Mouse (Mus musculus): ENCODE data around the gene Dnah3. TPM values are rescaled to one million over a fixed set of nuclear protein-coding genes. Genes with fewer than 3 reads are reported as not detected.

Gene Dnah3
- polyA plus RNA-seq, 1 experiment from 2014 or later, result not detected

DNA sequence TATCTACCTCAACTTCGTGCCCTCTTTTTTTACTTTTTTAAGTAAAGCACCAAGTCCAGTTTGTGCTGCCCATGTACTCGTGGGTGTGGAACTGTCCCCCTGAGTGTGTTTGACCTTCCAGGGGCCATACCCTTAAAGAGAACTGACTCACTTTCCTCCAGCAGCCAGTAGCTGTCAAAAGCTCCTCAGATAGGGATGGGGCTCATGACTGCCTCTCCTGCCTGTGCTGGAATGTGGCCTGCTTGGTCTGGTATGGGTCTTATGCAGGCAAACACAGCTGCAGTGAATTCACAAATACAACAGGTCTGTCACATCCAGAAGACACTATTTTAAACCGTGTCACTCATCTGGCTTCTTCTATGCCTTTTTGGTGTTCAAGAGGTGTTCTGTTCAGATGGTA, 183.4 kb downstream of the Dnah3 start:
- Histone ChIP-seq H3K4me1 (no peaks in the 10 kb centered on the region), H3K27ac (replicated peaks) (no peak overlapping the region), H3K36me3 (no peaks in the 10 kb centered on the region), H3K4me3 (no peak overlapping the region), H3K9me3 (replicated peaks) (no peaks in the 10 kb centered on the region), H3K27me3 (ENCODE audit: low read depth, poor library complexity, severe bottlenecking) (no peaks in the 10 kb centered on the region)
- WGBS, result 73% methylated on average over 3 of the region's 3 CpGs
- no peak for DNase-seq (ENCODE audit: low spot score)

DNA sequence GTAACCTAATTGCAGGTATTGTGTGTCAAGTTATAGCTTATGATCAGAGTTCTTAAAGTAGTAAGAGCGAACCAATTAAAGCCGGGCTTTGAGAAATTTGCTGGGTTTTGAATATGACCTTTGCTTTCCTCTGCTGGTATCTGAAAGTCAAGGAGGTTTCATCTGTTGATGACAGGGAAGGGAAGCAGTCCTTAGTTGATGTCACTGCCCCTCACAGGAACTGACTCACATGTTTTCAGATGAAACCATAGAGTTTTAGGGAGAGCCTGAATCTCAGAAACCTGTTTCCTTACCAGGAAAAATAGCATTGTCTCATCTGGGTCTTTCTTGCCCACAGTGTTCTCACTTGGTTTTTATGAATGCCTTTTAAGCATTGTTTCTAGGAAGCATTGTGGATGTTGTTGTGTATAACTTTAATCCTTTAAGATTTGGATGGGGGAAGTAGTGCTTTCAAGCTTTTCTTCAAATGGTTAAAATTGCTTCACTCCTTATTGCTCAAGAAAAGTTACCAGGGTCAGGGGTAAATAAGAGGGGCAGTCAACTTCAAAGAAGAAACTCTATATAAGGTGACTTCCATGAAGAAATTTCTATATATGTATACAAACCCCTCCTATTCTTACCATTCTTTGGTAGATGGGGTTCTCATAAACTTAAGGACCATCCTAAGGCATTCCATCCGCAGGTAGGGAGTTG, 188.4 kb downstream of the Dnah3 start:
- no peaks in the 10 kb centered on the region for H3K4me1 ChIP-seq
- DNase-seq (ENCODE audit: low spot score), result no peak
- H3K9me3 ChIP-seq (replicated peaks), result no peaks in the 10 kb centered on the region
- WGBS, result 89% methylated on average over 3 of the region's 3 CpGs
- no peak overlapping the region for H3K27ac ChIP-seq (replicated peaks)
- H3K36me3 ChIP-seq, result no peaks in the 10 kb centered on the region
- H3K4me3 ChIP-seq, result no peak overlapping the region
- H3K27me3 ChIP-seq (ENCODE audit: low read depth, poor library complexity, severe bottlenecking), result no peaks in the 10 kb centered on the region

DNA sequence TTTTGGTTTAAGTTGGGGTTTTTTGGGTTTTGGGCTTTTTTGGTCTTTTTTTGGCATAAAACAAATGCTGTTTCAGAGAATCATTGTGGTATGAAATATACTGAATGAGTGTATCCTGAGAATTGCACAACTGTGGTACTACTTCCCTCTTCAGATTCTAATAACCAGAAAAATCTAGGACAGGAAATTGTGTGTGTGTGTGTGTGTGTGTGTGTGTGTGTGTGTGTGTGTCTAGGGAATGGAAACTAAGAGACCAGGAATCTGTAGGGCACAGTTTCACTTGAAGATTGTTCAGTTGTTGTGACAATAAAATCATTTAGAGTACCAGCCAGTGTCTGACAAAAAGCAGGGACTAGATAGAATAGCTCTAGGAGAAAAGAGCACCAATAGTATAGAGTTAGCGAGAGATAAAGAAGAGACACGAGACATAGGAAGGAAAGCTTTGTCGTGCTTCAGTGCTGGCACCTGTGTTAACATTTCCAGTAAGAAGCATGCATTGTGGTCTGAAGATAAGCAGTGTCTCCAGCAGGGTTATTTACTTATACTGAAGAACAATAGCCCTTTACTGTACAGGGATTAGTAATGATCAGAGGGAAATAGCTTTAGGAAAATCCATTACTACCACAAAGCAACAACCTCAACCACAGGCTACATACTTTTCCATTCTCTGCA, 195.6 kb downstream of the Dnah3 start:
- peaks cover 19% of the 10 kb centered on the region for H3K4me1 ChIP-seq
- WGBS, result 71% methylated on average over 3 of the region's 3 CpGs
- no peaks in the 10 kb centered on the region for H3K27me3 ChIP-seq (ENCODE audit: low read depth, poor library complexity, severe bottlenecking)
- no peaks in the 10 kb centered on the region for H3K9me3 ChIP-seq (replicated peaks)
- no peak for DNase-seq (ENCODE audit: low spot score)
- H3K36me3 ChIP-seq, result no peaks in the 10 kb centered on the region
- no peak overlapping the region for H3K27ac ChIP-seq (replicated peaks)
- H3K4me3 ChIP-seq, result no peak overlapping the region

GRCm38 (mm10) chr7:119898247-119898856, 196.7 kb downstream of the Dnah3 start:
- Histone ChIP-seq H3K27ac (replicated peaks) (no peak overlapping the region), H3K9me3 (replicated peaks) (no peaks in the 10 kb centered on the region), H3K36me3 (no peaks in the 10 kb centered on the region), H3K27me3 (ENCODE audit: low read depth, poor library complexity, severe bottlenecking) (no peaks in the 10 kb centered on the region), H3K4me3 (no peak overlapping the region), H3K4me1 (peaks cover 30% of the 10 kb centered on the region)
- no peak for DNase-seq (ENCODE audit: low spot score)
- 72% methylated on average over 1 of the region's 1 CpGs for WGBS

- Histone ChIP-seq H3K4me1 (peaks cover 31% of the 10 kb centered on the region), H3K36me3 (no peaks in the 10 kb centered on the region), H3K4me3 (no peak overlapping the region), H3K27ac (replicated peaks) (no peak overlapping the region), H3K27me3 (ENCODE audit: low read depth, poor library complexity, severe bottlenecking) (no peaks in the 10 kb centered on the region), H3K9me3 (replicated peaks) (no peaks in the 10 kb centered on the region)
- no peak for DNase-seq (ENCODE audit: low spot score)
- WGBS, result 96% methylated on average over 8 of the region's 8 CpGs
Measured at GRCm38 (mm10) chr7:119897521-119898109, 197.5 kb downstream of the Dnah3 start.

GRCm38 (mm10) chr7:119895639-119896512, 199.2 kb downstream of the Dnah3 start, which contains the start of the genes Lyrm1 and Dcun1d3:
Gene Lyrm1 (plus strand): TSS chr7:119895861.
Gene Dcun1d3 (minus strand): TSS chr7:119896298.
- WGBS, result 1% methylated on average over 63 of the region's 63 CpGs
- Histone ChIP-seq H3K4me1 (peaks cover 31% of the 10 kb centered on the region), H3K36me3 (no peaks in the 10 kb centered on the region), H3K9me3 (replicated peaks) (no peaks in the 10 kb centered on the region), H3K4me3 (peak within 1 kb of the TSS; percentile 87), H3K27ac (replicated peaks) (peak within 1 kb of the TSS; percentile 93), H3K27me3 (ENCODE audit: low read depth, poor library complexity, severe bottlenecking) (no peaks in the 10 kb centered on the region)
- DNase-seq (ENCODE audit: low spot score), result peak; percentile 99

DNA sequence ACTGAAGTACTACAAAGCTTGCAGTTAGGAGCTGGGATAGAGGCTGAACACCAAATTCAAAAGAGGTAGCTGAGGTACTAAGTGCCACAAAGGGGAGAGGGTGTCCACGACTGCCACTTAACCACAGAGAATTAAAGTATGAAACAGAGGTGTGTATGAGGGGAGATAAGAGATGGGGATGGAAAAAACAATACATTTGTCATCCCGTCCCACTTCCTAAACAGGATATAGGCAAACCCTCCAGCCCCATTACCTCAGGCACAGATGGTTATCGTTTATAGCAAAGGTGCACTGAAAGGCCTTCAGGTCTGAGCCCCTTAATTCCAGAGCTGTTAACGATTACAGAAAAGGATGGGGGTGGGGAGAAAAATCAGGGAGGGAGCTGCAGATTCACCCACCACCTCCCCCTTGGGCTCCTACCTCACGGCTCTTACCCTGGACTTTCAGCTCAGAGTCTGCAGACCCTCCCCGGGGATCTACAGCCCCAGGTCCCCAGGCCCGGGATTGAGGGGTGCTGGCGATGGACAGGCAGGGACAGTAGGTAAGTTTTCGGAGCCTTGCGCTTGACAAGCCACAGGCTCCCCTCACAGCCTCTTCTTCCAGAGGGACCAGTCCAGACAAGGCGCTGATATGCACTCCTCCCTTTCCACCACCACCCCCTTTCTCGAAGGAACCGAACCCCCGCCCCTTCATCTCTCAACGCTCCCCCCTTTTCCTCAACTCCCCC, 200.1 kb downstream of the Dnah3 start:
- Histone ChIP-seq H3K27me3 (ENCODE audit: low read depth, poor library complexity, severe bottlenecking) (no peaks in the 10 kb centered on the region), H3K9me3 (replicated peaks) (no peaks in the 10 kb centered on the region), H3K27ac (replicated peaks) (peak overlapping the region; percentile 93), H3K36me3 (no peaks in the 10 kb centered on the region), H3K4me3 (peak overlapping the region; percentile 87), H3K4me1 (peaks cover 31% of the 10 kb centered on the region)
- no peak for DNase-seq (ENCODE audit: low spot score)
- WGBS, result 2% methylated on average over 15 of the region's 15 CpGs

DNA sequence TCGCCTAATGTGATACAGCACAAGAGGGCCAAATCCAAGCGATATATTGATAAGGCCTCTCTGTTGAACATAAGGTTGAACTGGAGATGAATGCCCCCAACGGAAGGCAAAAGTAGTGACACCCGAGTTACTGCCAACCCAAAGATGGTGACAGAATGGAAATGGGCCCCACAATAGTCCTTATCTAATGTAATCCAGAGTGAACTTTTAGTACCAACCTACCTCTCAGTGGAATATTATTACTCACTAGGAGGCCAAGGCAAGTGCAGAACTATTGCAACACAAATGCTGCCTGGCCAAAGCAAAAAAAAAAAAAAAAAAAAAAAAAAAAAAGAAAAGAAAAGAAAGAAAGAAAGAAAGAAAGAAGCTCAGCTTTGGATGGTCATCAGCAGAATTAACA, 202.3 kb downstream of the Dnah3 start:
- WGBS, result 90% methylated on average over 4 of the region's 4 CpGs

GRCm38 (mm10) chr7:119892198-119892597, 202.9 kb downstream of the Dnah3 start:
- H3K4me1 ChIP-seq, result peaks cover 30% of the 10 kb centered on the region
- DNase-seq (ENCODE audit: low spot score), result no peak
- H3K27ac ChIP-seq (replicated peaks), result no peak overlapping the region
- no peaks in the 10 kb centered on the region for H3K36me3 ChIP-seq
- no peak overlapping the region for H3K4me3 ChIP-seq
- no peaks in the 10 kb centered on the region for H3K27me3 ChIP-seq (ENCODE audit: low read depth, poor library complexity, severe bottlenecking)
- H3K9me3 ChIP-seq (replicated peaks), result no peaks in the 10 kb centered on the region
- WGBS, result 93% methylated on average over 1 of the region's 1 CpGs

More for the DNA sequence above, 202.3 kb downstream of the Dnah3 start:
- Histone ChIP-seq H3K27me3 (ENCODE audit: low read depth, poor library complexity, severe bottlenecking) (no peaks in the 10 kb centered on the region), H3K36me3 (no peaks in the 10 kb centered on the region), H3K27ac (replicated peaks) (no peak overlapping the region), H3K4me3 (no peak overlapping the region), H3K9me3 (replicated peaks) (no peaks in the 10 kb centered on the region), H3K4me1 (peaks cover 31% of the 10 kb centered on the region)
- no peak for DNase-seq (ENCODE audit: low spot score)

DNA sequence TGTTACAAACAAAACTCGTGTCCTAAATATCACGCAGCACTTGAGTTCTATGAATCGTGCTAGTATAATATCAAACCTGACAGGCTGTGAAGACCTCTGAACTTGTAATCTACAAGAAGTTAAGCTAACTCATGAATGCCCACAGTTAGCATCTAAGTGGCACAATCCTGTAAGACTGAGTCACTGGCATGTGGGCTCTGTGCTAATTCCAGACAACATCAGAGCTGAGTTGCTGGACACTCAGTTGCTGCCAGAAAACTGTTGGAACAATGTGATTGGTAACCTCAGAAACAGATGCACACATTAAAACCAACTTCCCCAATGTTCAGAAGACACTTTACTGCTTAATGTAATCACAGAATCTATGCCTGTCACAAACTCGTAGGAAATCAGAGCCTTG, 207.2 kb downstream of the Dnah3 start:
- Histone ChIP-seq H3K4me1 (no peaks in the 10 kb centered on the region), H3K4me3 (no peak overlapping the region), H3K36me3 (no peaks in the 10 kb centered on the region), H3K9me3 (replicated peaks) (no peaks in the 10 kb centered on the region), H3K27me3 (ENCODE audit: low read depth, poor library complexity, severe bottlenecking) (no peaks in the 10 kb centered on the region), H3K27ac (replicated peaks) (no peak overlapping the region)
- 94% methylated on average over 4 of the region's 4 CpGs for WGBS
- DNase-seq (ENCODE audit: low spot score), result no peak

GRCm38 (mm10) chr7:119881229-119881628, 213.9 kb downstream of the Dnah3 start:
- Histone ChIP-seq H3K27me3 (ENCODE audit: low read depth, poor library complexity, severe bottlenecking) (no peaks in the 10 kb centered on the region), H3K4me3 (no peak overlapping the region), H3K27ac (replicated peaks) (no peak overlapping the region), H3K9me3 (replicated peaks) (no peaks in the 10 kb centered on the region), H3K4me1 (no peaks in the 10 kb centered on the region), H3K36me3 (peaks cover 27% of the 10 kb centered on the region)
- DNase-seq (ENCODE audit: low spot score), result no peak
- WGBS, result 88% methylated on average over 2 of the region's 2 CpGs

Measured in midbrain, embryonic 10.5 days (tissue).